Mouse (Mus musculus): Measurements from ENCODE around the gene Gse1. TPM values are rescaled to one million over a fixed set of nuclear protein-coding genes. Genes with fewer than 3 reads are reported as not detected.

The Gse1 gene
- polyA plus RNA-seq, 1 experiment from 2014 or later: 28.8 TPM

- H3K36me3 ChIP-seq: no peaks in the 10 kb centered on the region
- no peak overlapping the region for H3K4me2 ChIP-seq (replicated peaks)
- H3K9me3 ChIP-seq: no peaks in the 10 kb centered on the region
- peak overlapping the region; percentile 20; the same call in 1 of the 2 replicates for H3K9ac ChIP-seq (replicated peaks)
- H3K27me3 ChIP-seq: peaks cover 34% of the 10 kb centered on the region
- H3K4me3 ChIP-seq: no peak overlapping the region
- peaks cover 76% of the 10 kb centered on the region for H3K4me1 ChIP-seq
- peak overlapping the region; percentile 35 for H3K27ac ChIP-seq (replicated peaks)
- 38% methylated on average over 9 of the region's 9 CpGs for WGBS
- ATAC-seq (ENCODE audit: low FRiP score, low read depth): no peak
Measured at GRCm38 (mm10) chr8:120284265-120284664, 56.0 kb downstream of the Gse1 start.

GRCm38 (mm10) chr8:120285033-120285432, 56.8 kb downstream of the Gse1 start:
- H3K27ac ChIP-seq (replicated peaks): peak overlapping the region; percentile 35
- no peak for ATAC-seq (ENCODE audit: low FRiP score, low read depth)
- peaks cover 39% of the 10 kb centered on the region for H3K27me3 ChIP-seq
- peak overlapping the region; percentile 20; the same call in 1 of the 2 replicates for H3K9ac ChIP-seq (replicated peaks)
- no peak overlapping the region for H3K4me2 ChIP-seq (replicated peaks)
- 53% methylated on average over 3 of the region's 3 CpGs for WGBS
- H3K36me3 ChIP-seq: no peaks in the 10 kb centered on the region
- H3K4me1 ChIP-seq: peaks cover 84% of the 10 kb centered on the region
- H3K4me3 ChIP-seq: no peak overlapping the region
- no peaks in the 10 kb centered on the region for H3K9me3 ChIP-seq

GRCm38 (mm10) chr8:120285878-120286277, 57.6 kb downstream of the Gse1 start:
- H3K4me2 ChIP-seq (replicated peaks): no peak overlapping the region
- WGBS: 80% methylated on average over 9 of the region's 9 CpGs
- H3K9me3 ChIP-seq: no peaks in the 10 kb centered on the region
- H3K36me3 ChIP-seq: no peaks in the 10 kb centered on the region
- ATAC-seq (ENCODE audit: low FRiP score, low read depth): no peak
- peaks cover 84% of the 10 kb centered on the region for H3K4me1 ChIP-seq
- H3K9ac ChIP-seq (replicated peaks): peak overlapping the region; percentile 44; the same call in 1 of the 2 replicates
- H3K27me3 ChIP-seq: peaks cover 38% of the 10 kb centered on the region
- 0 out of 2 replicates have a peak overlapping the region, but pooled peaks have one; percentile 39 for H3K27ac ChIP-seq (replicated peaks)
- no peak overlapping the region for H3K4me3 ChIP-seq

- Histone ChIP-seq H3K27ac (replicated peaks) (peak overlapping the region; percentile 63), H3K4me3 (no peak overlapping the region), H3K9me3 (no peaks in the 10 kb centered on the region), H3K9ac (replicated peaks) (no peak overlapping the region), H3K4me2 (replicated peaks) (no peak overlapping the region), H3K36me3 (no peaks in the 10 kb centered on the region), H3K4me1 (peaks cover 88% of the 10 kb centered on the region), H3K27me3 (peaks cover 29% of the 10 kb centered on the region)
- 44% methylated on average over 21 of the region's 21 CpGs for WGBS
- peak; percentile 35; the same call in 1 of the 2 replicates for ATAC-seq (ENCODE audit: low FRiP score, low read depth)
Measured at GRCm38 (mm10) chr8:120288122-120288908, 60.1 kb downstream of the Gse1 start.

GRCm38 (mm10) chr8:120289191-120289590, 60.9 kb downstream of the Gse1 start:
- peaks cover 88% of the 10 kb centered on the region for H3K4me1 ChIP-seq
- H3K27me3 ChIP-seq: peaks cover 21% of the 10 kb centered on the region
- H3K4me3 ChIP-seq: no peak overlapping the region
- no peak for ATAC-seq (ENCODE audit: low FRiP score, low read depth)
- WGBS: 84% methylated on average over 7 of the region's 7 CpGs
- no peaks in the 10 kb centered on the region for H3K9me3 ChIP-seq
- no peak overlapping the region; the same call in 1 of the 2 replicates for H3K9ac ChIP-seq (replicated peaks)
- H3K36me3 ChIP-seq: no peaks in the 10 kb centered on the region
- peak overlapping the region; percentile 63 for H3K27ac ChIP-seq (replicated peaks)
- no peak overlapping the region for H3K4me2 ChIP-seq (replicated peaks)

- 31% methylated on average over 10 of the region's 10 CpGs for WGBS
- H3K27ac ChIP-seq (replicated peaks): peak overlapping the region; percentile 63
- H3K4me2 ChIP-seq (replicated peaks): no peak overlapping the region
- H3K36me3 ChIP-seq: no peaks in the 10 kb centered on the region
- H3K9me3 ChIP-seq: no peaks in the 10 kb centered on the region
- ATAC-seq (ENCODE audit: low FRiP score, low read depth): 0 out of 2 replicates have a peak, but pooled peaks have one; percentile 11
- peaks cover 21% of the 10 kb centered on the region for H3K27me3 ChIP-seq
- no peak overlapping the region for H3K4me3 ChIP-seq
- 0 out of 2 replicates have a peak overlapping the region, but pooled peaks have one; percentile 6 for H3K9ac ChIP-seq (replicated peaks)
- peaks cover 88% of the 10 kb centered on the region for H3K4me1 ChIP-seq
Measured at GRCm38 (mm10) chr8:120289698-120290181, 61.5 kb downstream of the Gse1 start.

- H3K9ac ChIP-seq (replicated peaks): 0 out of 2 replicates have a peak overlapping the region, but pooled peaks have one; percentile 24
- peaks cover 21% of the 10 kb centered on the region for H3K27me3 ChIP-seq
- no peak overlapping the region for H3K4me3 ChIP-seq
Measured at GRCm38 (mm10) chr8:120290614-120291013, 62.4 kb downstream of the Gse1 start.

GRCm38 (mm10) chr8:120291650-120292049, 63.4 kb downstream of the Gse1 start:
- H3K4me2 ChIP-seq (replicated peaks): no peak overlapping the region
- WGBS: 83% methylated on average over 9 of the region's 9 CpGs
- peaks cover 16% of the 10 kb centered on the region; the same call in 1 of the 2 replicates for H3K27me3 ChIP-seq
- H3K4me3 ChIP-seq: no peak overlapping the region
- ATAC-seq (ENCODE audit: low FRiP score, low read depth): no peak
- peaks cover 90% of the 10 kb centered on the region for H3K4me1 ChIP-seq
- H3K36me3 ChIP-seq: no peaks in the 10 kb centered on the region
- no peak overlapping the region for H3K9ac ChIP-seq (replicated peaks)
- H3K9me3 ChIP-seq: no peaks in the 10 kb centered on the region
- peak overlapping the region; percentile 88 for H3K27ac ChIP-seq (replicated peaks)

More at GRCm38 (mm10) chr8:120290614-120291013, 62.4 kb downstream of the Gse1 start:
- Histone ChIP-seq H3K4me2 (replicated peaks) (no peak overlapping the region), H3K9me3 (no peaks in the 10 kb centered on the region), H3K27ac (replicated peaks) (peak overlapping the region; percentile 63), H3K36me3 (no peaks in the 10 kb centered on the region), H3K4me1 (peaks cover 88% of the 10 kb centered on the region)
- WGBS: 63% methylated on average over 15 of the region's 15 CpGs
- ATAC-seq (ENCODE audit: low FRiP score, low read depth): no peak

- Histone ChIP-seq H3K4me2 (replicated peaks) (peak overlapping the region; percentile 17; the same call in 1 of the 2 replicates), H3K4me1 (peaks cover 95% of the 10 kb centered on the region), H3K27me3 (peaks cover 16% of the 10 kb centered on the region; the same call in 1 of the 2 replicates), H3K4me3 (no peak overlapping the region), H3K27ac (replicated peaks) (peak overlapping the region; percentile 88), H3K9me3 (no peaks in the 10 kb centered on the region), H3K36me3 (no peaks in the 10 kb centered on the region), H3K9ac (replicated peaks) (peak overlapping the region; percentile 43; the same call in 1 of the 2 replicates)
- 36% methylated on average over 8 of the region's 8 CpGs for WGBS
- ATAC-seq (ENCODE audit: low FRiP score, low read depth): no peak
Measured at GRCm38 (mm10) chr8:120292316-120293107, 64.3 kb downstream of the Gse1 start.

- H3K27ac ChIP-seq (replicated peaks): peak overlapping the region; percentile 88
- ATAC-seq (ENCODE audit: low FRiP score, low read depth): no peak
- WGBS: 14% methylated on average over 18 of the region's 18 CpGs
- no peaks in the 10 kb centered on the region for H3K9me3 ChIP-seq
- peak overlapping the region; percentile 9 for H3K4me2 ChIP-seq (replicated peaks)
- no peaks in the 10 kb centered on the region for H3K36me3 ChIP-seq
- peaks cover 16% of the 10 kb centered on the region; the same call in 1 of the 2 replicates for H3K27me3 ChIP-seq
- H3K4me3 ChIP-seq: no peak overlapping the region
- peaks cover 95% of the 10 kb centered on the region for H3K4me1 ChIP-seq
- H3K9ac ChIP-seq (replicated peaks): peak overlapping the region; percentile 43; the same call in 1 of the 2 replicates
Measured at GRCm38 (mm10) chr8:120293421-120294357, 65.4 kb downstream of the Gse1 start.

Measured in midbrain, embryonic 12.5 days (tissue).